Mouse (Mus musculus) granulocyte monocyte progenitor cell, adult 5-6 weeks (primary cell): ENCODE measurements around the gene Cisd3. TPM values are rescaled to one million over a fixed set of nuclear protein-coding genes. Genes with fewer than 3 reads are reported as not detected.
"Not testable (repeated sequence)": the region's sequence is repeated elsewhere in the genome, so short reads cannot be mapped to it uniquely, and the experiment has no call there.

Source experiments
- ATAC-seq: replicated peaks from 2 replicates; pipeline ENCODE4 v1.8.0; 2016; ENCODE audit warnings: mild to moderate bottlenecking, moderate TSS enrichment, inconsistent platforms; ENCODE audit not compliant: poor library complexity, severe bottlenecking
- total RNA-seq, 2 experiments: library from RNA; stranded (forward) in 1 of 2; stranded (reverse) in 1 of 2; fragments of 200-712, 200-1000 nt in 1 of 2; fragments of >200 nt in 1 of 2; fragmentation: Nextera tagmentation in 1 of 2; gene quantifications; 2 replicates each; pipeline ENCODE4 v1.2.3; 2014 to 2017

Cisd3 gene
- 48.1 and 62.9 TPM in 2 replicates for total RNA-seq (2014; fragmentation: Nextera tagmentation)
- 0.82 and 6.5 TPM in 2 replicates for total RNA-seq (2017)

GRCm38 (mm10) chr11:97685613-97686321, at the start of gene Cisd3:
Cisd3 (plus strand) TSS chr11:97685826.
- peak; percentile 95 for ATAC-seq

- ATAC-seq, result peak; percentile 98
Observed at GRCm38 (mm10) chr11:97641668-97642067, 44.0 kb upstream of the Cisd3 start.

- no peak for ATAC-seq
Observed at GRCm38 (mm10) chr11:97642746-97643145, 42.9 kb upstream of the Cisd3 start.

- no peak for ATAC-seq
Observed at GRCm38 (mm10) chr11:97643380-97644055, 42.1 kb upstream of the Cisd3 start.

GRCm38 (mm10) chr11:97644834-97645233, 40.8 kb upstream of the Cisd3 start:
- peak; percentile 52 for ATAC-seq

- ATAC-seq, result not testable (repeated sequence)
Observed at GRCm38 (mm10) chr11:97648541-97648940, 37.1 kb upstream of the Cisd3 start.

GRCm38 (mm10) chr11:97650341-97650740, 35.3 kb upstream of the Cisd3 start:
- ATAC-seq, result no peak

GRCm38 (mm10) chr11:97653376-97653775, 32.2 kb upstream of the Cisd3 start:
- not testable (repeated sequence) for ATAC-seq

GRCm38 (mm10) chr11:97654210-97654609, 31.4 kb upstream of the Cisd3 start:
- no peak for ATAC-seq

GRCm38 (mm10) chr11:97656269-97656971, 29.2 kb upstream of the Cisd3 start:
- no peak for ATAC-seq

GRCm38 (mm10) chr11:97657184-97657945, 28.3 kb upstream of the Cisd3 start:
- ATAC-seq, result no peak

GRCm38 (mm10) chr11:97657967-97658366, 27.7 kb upstream of the Cisd3 start:
- not testable (repeated sequence) for ATAC-seq

GRCm38 (mm10) chr11:97658751-97659266, 26.8 kb upstream of the Cisd3 start:
- no peak; the same call in 1 of the 2 replicates for ATAC-seq

GRCm38 (mm10) chr11:97659267-97659989, 26.2 kb upstream of the Cisd3 start:
- ATAC-seq, result peak; percentile 52

- peak; percentile 50 for ATAC-seq
Observed at GRCm38 (mm10) chr11:97659990-97660714, 25.5 kb upstream of the Cisd3 start.

GRCm38 (mm10) chr11:97660734-97661647, 24.6 kb upstream of the Cisd3 start:
- no peak for ATAC-seq

- ATAC-seq, result no peak
Observed at GRCm38 (mm10) chr11:97661648-97662133, 23.9 kb upstream of the Cisd3 start.
